Mouse (Mus musculus) urinary bladder, postnatal 14 days (tissue): ENCODE results near the gene Shank2.

Experiments
- DNase-seq: peaks from one replicate; pipeline ENCODE4 v3.0.0; 2021; ENCODE audit warnings: low spot score

Gene Shank2

GRCm38 (mm10) chr7:144271074-144271473, 269.3 kb downstream of the Shank2 start:
- DNase-seq: no peak

- no peak for DNase-seq
These were observed 277.0 kb downstream of the Shank2 start for GRCm38 (mm10) chr7:144278703-144279102.

GRCm38 (mm10) chr7:144283701-144284100, 282.0 kb downstream of the Shank2 start:
- peak; percentile 16 for DNase-seq

DNA sequence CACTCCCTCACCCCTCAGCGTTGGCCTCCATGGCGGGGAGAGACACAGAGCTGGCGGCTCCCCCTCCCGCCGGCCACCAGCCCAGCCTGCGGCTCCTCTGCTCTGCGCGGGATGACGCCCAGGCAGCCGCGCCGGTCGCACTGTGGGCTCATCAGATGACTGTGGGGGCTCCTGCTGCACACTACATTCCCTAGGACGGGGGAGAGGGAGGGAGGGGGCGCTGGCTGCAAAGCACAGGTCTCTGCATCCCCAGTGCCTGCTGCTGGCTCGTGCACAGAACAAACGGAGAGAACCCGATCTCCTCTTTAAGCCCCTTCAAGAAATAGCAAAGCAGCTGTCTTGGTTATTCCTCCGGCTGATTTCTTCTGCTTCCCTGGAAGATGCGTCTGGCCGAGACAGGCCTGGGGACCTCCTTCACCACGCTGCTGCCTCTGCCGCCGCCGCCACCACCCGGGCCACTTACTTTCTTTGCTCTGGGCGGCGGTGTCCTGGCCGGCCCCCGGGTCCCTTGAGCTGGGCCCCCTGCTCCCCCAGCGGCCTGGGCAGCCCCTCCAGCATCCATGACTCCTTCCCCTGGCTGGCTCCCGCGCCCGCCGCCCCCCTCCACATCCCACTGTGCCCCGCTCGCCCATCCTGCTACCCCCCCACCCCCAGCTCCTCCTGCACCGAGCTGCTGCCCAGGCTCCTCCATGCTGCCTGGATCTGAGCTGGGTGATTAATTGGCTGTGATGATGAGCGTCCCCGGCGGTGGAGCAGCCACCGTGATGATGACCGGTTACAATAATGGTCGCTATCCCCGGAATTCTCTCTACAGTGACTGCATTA, 282.7 kb downstream of the Shank2 start:
- DNase-seq: peak; percentile 8

DNA sequence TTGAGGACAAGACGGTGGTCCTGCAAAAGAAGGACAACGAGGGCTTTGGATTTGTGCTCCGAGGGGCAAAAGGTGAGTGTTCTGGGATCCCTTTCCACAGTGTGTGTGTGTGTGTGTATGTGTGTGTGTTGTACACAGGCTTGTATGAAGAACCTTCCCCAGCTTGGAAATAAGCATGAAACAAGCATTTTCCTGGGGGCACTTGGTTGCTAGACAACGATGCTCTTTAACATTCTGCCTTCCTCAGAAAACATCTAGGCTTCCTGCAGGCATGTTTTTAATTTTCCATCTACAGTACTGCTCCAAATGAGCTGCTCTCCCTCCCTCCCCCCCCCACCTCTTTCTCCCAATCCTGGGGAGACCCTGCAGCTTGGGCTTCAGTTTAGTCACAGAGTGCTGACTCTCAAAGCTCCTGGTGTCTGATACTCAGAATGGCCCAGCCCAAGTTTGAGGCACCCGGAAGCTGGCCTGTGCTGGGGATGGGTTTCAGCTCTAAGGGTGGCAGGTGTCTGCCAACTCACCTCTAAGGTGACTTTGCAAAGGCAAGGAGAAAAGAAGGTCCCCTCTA, 283.4 kb downstream of the Shank2 start:
- DNase-seq: no peak

- no peak for DNase-seq
These were observed 284.2 kb downstream of the Shank2 start for GRCm38 (mm10) chr7:144285912-144286311.

DNA sequence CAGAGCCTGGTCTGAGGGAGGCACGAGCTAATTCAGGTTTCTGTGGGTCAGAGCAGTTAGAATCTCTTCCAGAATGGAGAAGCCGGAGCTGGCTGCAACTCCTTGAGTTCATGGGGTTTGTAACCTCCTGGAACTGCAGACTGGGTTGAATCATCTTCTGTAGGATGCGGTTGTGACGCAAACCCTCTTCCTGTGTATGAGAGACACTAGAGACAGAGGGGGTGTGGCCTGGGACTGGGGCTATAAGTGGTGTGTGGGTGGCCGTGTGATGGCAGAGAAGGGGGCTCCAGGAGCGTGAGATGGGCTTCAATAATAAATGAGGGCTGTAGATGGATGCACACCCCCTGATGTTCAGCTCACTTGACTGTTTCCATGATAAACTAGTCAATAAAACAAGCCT, 286.3 kb downstream of the Shank2 start:
- DNase-seq: no peak

- DNase-seq: no peak
These were observed 289.8 kb downstream of the Shank2 start for GRCm38 (mm10) chr7:144291478-144291877.

- DNase-seq: no peak
These were observed 291.9 kb downstream of the Shank2 start for GRCm38 (mm10) chr7:144293611-144294010.

- DNase-seq: peak; percentile 53
These were observed 292.8 kb downstream of the Shank2 start for GRCm38 (mm10) chr7:144294239-144295200.

DNA sequence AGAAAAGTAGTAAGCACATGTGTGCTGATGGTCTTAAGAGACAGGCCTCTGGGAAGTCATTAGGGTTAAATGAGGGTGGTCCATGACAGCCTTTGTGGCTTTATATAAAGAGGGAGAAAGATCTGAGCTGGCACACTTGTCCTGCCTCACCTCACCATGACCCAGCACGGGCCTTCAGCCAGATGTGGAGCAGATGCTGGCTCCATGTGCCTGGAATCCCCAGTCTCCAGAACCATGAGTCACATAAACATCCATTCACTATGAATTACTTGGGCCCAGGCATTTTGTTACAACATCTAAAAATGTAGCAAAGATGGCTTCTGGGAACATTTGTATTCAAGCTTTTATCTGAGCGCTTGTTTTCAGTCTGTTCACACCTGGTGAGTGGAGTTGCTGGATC, 297.6 kb downstream of the Shank2 start:
- DNase-seq: no peak

DNA sequence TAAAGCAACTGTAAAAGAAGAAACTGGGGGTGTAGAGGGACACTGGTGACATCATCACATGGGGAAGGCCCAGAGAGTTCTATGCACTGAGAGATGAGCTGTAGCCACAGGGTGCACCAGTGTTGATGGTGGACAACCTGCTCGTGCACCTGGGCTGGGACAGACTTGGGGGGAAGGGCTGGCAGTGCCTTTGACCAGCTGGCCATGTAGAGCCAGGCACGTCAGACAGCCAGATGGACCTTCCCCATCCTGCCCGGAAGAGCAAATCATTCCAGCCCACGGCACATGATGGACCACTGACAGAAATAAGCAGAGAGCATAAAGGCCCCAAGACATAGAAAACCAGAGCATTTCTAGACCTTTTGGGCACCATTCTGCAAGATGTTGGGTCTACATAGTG, 299.9 kb downstream of the Shank2 start:
- no peak for DNase-seq

- DNase-seq: no peak
These were observed 300.8 kb downstream of the Shank2 start for GRCm38 (mm10) chr7:144302498-144302897.

DNA sequence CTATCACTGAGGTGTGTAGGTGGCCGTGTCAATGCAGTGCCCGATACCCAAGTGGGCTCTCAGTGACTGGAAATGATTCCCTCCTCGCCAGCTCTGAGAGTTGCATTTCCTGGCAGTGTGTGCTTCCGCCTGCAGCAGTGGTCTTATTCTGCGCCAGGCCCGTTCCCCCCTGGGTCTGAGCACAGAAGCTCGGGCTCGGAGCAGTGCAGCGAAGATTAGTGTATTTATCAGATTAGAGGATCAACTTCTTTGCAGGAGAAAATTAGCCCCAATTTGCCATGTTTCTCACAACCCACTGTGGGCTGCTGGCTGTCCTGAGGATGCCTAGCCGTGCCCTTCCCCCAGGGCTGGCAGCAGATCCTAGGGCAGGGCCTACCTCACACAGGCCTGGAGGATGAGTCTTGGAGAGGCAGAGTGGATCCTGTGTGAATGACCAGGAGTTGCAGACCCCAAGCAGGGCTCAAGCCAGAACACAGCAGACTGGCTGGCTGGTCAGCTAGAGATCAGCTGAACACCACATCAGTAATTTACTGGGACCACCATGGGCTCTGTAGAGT, 306.2 kb downstream of the Shank2 start:
- DNase-seq: no peak

DNA sequence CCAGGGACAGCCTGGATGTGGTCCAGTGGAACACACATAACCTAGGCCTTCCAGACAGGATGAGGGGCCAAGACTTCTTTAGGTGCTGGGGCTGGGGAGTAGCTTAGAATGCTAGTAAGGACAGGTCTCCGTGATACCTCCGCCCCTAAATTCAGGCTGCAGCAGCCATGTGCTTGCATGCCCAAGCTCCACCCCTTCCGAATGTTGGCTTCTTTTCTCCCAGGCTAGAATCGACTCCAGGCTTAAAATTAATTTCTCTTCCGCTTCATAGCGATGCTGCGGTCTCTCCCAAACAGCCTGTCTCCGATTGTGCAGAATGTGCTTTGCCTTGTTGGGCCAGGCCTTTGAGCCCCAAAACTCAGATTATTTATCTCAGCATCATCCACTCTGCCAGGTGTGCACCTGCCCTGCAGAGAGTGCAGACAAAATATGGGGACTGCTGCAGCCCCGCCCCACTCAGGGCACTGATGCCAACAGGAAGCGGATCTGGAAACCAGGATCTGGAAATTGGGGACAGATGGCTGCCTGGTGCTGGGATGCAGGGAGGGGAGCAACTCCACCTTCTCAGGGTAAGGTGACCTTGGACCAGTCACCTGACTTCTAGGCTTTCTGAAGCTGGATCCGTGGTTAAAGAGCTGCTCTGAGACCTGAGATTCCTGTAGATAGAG, 312.8 kb downstream of the Shank2 start:
- no peak for DNase-seq

DNA sequence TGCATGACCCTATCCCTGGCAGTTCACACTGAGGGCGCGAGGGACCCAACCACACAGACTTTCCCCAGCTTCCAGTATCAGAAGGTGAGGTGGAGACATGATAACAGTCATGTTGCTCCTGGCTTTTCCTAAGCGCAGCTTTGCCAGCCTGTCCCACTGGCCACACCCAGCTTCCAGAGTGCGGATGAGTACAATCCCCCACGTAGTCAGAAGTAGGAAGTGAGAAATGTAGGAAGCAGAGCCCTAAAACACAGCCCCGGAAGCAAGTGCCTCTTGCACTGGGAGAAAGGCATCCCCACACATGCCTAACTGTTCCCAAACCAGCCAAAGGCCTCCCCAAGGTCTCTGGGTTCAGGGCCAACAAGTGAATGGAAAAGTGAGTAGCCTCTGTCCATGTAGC, 314.5 kb downstream of the Shank2 start:
- DNase-seq: no peak

GRCm38 (mm10) chr7:144316797-144317196, 315.1 kb downstream of the Shank2 start:
- no peak for DNase-seq

DNA sequence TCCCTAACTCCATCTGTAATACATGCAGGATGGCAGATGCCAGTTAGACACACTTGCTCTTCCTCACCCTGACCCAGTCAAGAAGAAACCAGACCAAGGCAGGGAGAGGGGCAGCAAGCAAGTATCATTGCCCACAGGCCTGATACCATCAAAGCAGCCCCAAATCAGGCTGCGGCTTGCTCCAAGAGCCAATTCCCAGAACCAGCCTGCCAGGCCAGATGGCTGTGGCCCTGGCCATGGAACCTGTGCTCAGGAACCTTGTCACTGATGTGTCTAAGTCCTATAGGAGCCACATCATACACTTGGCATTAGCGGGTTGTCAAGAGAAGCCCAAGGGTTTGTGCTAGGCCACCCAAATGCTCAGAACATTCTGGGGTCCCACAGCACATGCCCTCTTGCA, 322.3 kb downstream of the Shank2 start:
- DNase-seq: no peak

DNA sequence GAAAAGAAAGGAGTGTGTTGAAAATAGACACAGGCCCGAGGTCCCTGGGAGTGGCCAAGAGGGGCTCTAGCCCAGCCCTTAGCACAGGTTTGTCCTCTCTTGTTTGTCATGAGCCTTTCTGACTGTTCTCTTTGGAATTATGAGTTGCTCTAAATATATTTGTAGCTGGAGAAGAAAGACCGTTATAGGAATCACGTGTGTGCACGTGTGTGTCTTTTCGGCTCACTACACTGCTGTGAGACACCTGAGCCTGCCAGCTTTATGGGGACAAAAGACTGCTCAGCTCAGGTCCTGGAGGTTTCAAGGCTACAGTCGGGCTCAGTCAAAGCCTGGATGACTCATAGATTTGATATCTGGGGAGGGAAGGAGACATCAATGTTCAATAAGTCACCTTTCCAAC, 323.1 kb downstream of the Shank2 start:
- DNase-seq: no peak

DNA sequence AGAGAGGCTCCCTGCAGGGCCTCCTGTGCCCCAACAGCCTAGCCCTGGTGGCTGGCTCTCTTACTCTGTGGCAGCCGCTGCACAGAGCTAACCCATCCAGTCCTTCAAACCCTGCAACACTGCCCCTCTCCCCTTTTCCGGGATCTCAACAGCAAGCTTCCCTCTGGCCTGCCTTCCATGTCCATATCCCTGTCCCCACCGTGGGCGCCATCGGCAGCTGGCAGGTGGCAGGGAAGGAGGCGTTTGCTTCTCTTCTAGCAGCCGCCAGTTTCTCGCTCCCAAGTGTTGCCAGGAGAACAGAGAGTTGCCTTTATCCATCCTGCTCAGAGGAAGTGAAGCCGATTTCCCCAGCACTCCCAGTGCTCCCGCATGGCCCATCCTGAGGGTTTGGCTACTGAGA, 323.9 kb downstream of the Shank2 start:
- no peak for DNase-seq

- DNase-seq: no peak
These were observed 327.7 kb downstream of the Shank2 start for GRCm38 (mm10) chr7:144329403-144329890.

DNA sequence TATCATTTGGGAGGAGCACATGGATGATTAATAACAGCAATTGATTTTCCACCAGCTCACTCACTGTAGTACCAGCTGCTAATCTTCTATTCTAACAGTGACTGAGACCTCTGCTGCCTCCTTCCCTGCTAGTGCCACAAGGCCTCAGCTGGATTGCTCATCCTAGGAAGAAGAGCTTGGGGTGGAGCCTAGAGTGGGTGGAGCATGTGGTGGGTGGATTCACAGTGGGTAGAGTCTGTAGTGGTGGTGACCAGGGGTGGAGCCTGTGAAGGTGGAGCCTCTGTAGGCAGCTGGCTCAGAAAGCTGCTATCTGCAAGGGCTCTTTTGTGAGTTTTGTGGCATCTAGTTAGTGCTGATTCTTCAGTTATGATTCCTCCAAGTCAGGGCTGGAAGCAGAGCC, 334.9 kb downstream of the Shank2 start:
- DNase-seq: peak; percentile 54
